Mouse (Mus musculus) hindbrain, postnatal 0 days (tissue): ENCODE data around the gene D17H6S53E. TPM values are rescaled to one million over a fixed set of nuclear protein-coding genes. Genes with fewer than 3 reads are reported as not detected.

ENCODE experiments used
- ATAC-seq: fragments of 200-750 bp; cut with Nextera tagmentation; 2 replicates; pipeline ENCODE4 v1.8.0; 2017; ENCODE audit warnings: mild to moderate bottlenecking, moderate TSS enrichment, moderate library complexity
- DNase-seq: peaks from one replicate; pipeline ENCODE4 v3.0.0-alpha.2; 2015; ENCODE audit warnings: low spot score
- H3K27ac ChIP-seq: fragments of 300-500 bp; sonication (generic); 2 replicates; pipeline ENCODE4 v1.5.1; 2014; ENCODE audit warnings: mild to moderate bottlenecking
- H3K27me3 ChIP-seq: fragments of 300-500 bp; sonication (generic); 2 replicates; pipeline ENCODE4 v1.6.1; 2014; ENCODE audit warnings: low read length, mixed read lengths; ENCODE audit not compliant: insufficient read depth
- H3K36me3 ChIP-seq: fragments of 300-500 bp; sonication (generic); 2 replicates; pipeline ENCODE4 v1.6.1; 2014; ENCODE audit warnings: low read length, mixed read lengths; ENCODE audit not compliant: insufficient read depth
- H3K4me1 ChIP-seq: fragments of 300-500 bp; sonication (generic); 2 replicates; pipeline ENCODE4 v1.6.1; 2014; ENCODE audit warnings: antibody characterized with exemption, low read length, mixed read lengths; ENCODE audit not compliant: insufficient read depth
- H3K4me2 ChIP-seq: fragments of 300-500 bp; sonication (generic); 2 replicates; pipeline ENCODE4 v1.6.1; 2014; ENCODE audit warnings: low read depth, mild to moderate bottlenecking, low read length, moderate library complexity, mixed read lengths
- H3K4me3 ChIP-seq: fragments of 300-500 bp; sonication (generic); 2 replicates; pipeline ENCODE4 v1.5.1; 2014; ENCODE audit warnings: low read length
- H3K9ac ChIP-seq: fragments of 300-500 bp; sonication (generic); replicated peaks from 2 replicates; pipeline ENCODE4 v1.6.1; 2014; ENCODE audit warnings: mild to moderate bottlenecking, low read length, moderate library complexity, mixed read lengths
- H3K9me3 ChIP-seq: fragments of 300-500 bp; sonication (generic); 2 replicates; pipeline ENCODE4 v1.6.1; 2016; ENCODE audit warnings: low read length, mixed read lengths
- CTCF ChIP-seq: IDR thresholded peaks from 2 replicates; pipeline ENCODE4 v1.5.1; 2016; ENCODE audit warnings: antibody characterized with exemption, control low read depth, low read depth
- WGBS: fragments of 180-500 bp; shearing (Covaris S2); extraction: QIAGEN DNeasy Blood & Tissue Kit; methylation state at CpG from one replicate; pipeline ENCODE4 v1.1.7; 2014; 5-methylcytosine and 5-hydroxymethylcytosine counted together
- polyA plus RNA-seq: library from polyadenylated mRNA; unstranded; fragments of >200 nt; fragmentation: Nextera tagmentation; extraction: Ambion mirVana; gene quantifications from 2 replicates; pipeline ENCODE4 v1.2.1, GENCODE M21; 2015
- total RNA-seq: library from RNA; depleted of rRNA; stranded (reverse); fragments of >200 nt; gene quantifications from 2 replicates; pipeline ENCODE4 v1.2.3, GENCODE M21; 2014; rRNA removed

Gene D17H6S53E
- total and polyA plus RNA-seq, 2 experiments from 2014 or later: 9.4 to 14.0 TPM

- Histone ChIP-seq H3K9ac (no peak overlapping the region), H3K4me2 (no peak overlapping the region), H3K4me1 (no peaks in the 10 kb centered on the region), H3K9me3 (no peaks in the 10 kb centered on the region), H3K36me3 (no peaks in the 10 kb centered on the region), H3K27me3 (no peaks in the 10 kb centered on the region), H3K4me3 (no peak overlapping the region), H3K27ac (no peak overlapping the region)
- DNase-seq (no peak), ATAC-seq (no peak)
- no peak for TF ChIP-seq CTCF
- 71% methylated on average over 8 of the region's 8 CpGs for WGBS
Observed at GRCm38 (mm10) chr17:35174201-35174977, 48.2 kb downstream of the D17H6S53E start.

GRCm38 (mm10) chr17:35175382-35175781 is 49.2 kb downstream of the D17H6S53E start:
- Histone ChIP-seq H3K9me3 (no peaks in the 10 kb centered on the region), H3K4me3 (no peak overlapping the region), H3K36me3 (no peaks in the 10 kb centered on the region), H3K4me1 (no peaks in the 10 kb centered on the region), H3K27me3 (no peaks in the 10 kb centered on the region), H3K9ac (no peak overlapping the region), H3K4me2 (no peak overlapping the region), H3K27ac (no peak overlapping the region)
- no peak for TF ChIP-seq CTCF
- no peak for DNase-seq
- WGBS: 75% methylated on average over 6 of the region's 6 CpGs
- no peak for ATAC-seq

DNA sequence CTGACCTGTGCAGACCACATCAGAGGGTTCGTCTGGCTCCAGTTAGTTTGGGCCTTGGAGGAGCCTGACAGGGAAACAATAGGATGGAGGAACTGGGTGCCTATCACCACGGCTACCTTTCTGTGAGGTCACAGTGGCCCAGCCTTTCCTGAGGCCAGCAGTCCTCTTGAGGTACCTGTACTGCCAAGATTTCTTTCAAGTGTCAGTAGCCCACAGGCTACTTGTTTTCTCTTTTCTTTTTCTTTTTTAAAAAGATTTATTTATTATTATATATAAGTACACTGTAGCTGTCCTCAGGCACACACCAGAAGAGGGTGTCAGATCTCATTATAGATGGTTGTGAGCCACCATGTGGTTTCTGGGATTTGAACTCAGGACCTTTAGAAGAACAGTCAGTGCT is 49.8 kb downstream of the D17H6S53E start, which contains the start of gene Aif1:
Aif1 (minus strand) TSS at position 101 of the 400 bp plus-strand sequence.
- Histone ChIP-seq H3K36me3 (no peaks in the 10 kb centered on the region), H3K9ac (no peak within 1 kb of the TSS), H3K4me1 (no peaks in the 10 kb centered on the region), H3K4me2 (no peak within 1 kb of the TSS), H3K4me3 (no peak within 1 kb of the TSS), H3K9me3 (no peaks in the 10 kb centered on the region), H3K27me3 (no peaks in the 10 kb centered on the region), H3K27ac (no peak within 1 kb of the TSS)
- ATAC-seq (no peak), DNase-seq (no peak)
- WGBS: 41% methylated on average over 2 of the region's 2 CpGs
- no peak for TF ChIP-seq CTCF

Other genes starting within 250 kb of the D17H6S53E start
Only the 30 nearest of the 42 such genes appear.
- 35.5 and 43.1 TPM in 2 replicates for gene Lsm2, start 144.5 kb upstream of the D17H6S53E start, total RNA-seq
- gene Lsm2, start 144.5 kb upstream of the D17H6S53E start, polyA plus RNA-seq: 106 and 110 TPM in 2 replicates
- 128 TPM in 2 replicates for gene Vars, start 125.4 kb upstream of the D17H6S53E start, total RNA-seq
- 39.9 and 41.7 TPM in 2 replicates for gene Vars, start 125.4 kb upstream of the D17H6S53E start, polyA plus RNA-seq
- 0.68 and 1.2 TPM in 2 replicates for gene Vwa7, start 109.8 kb upstream of the D17H6S53E start, total RNA-seq
- gene Vwa7, start 109.8 kb upstream of the D17H6S53E start, polyA plus RNA-seq: 0.11 and 0.18 TPM in 2 replicates
- gene Sapcd1, start 98.4 kb upstream of the D17H6S53E start, total RNA-seq: 0.65 and 2.1 TPM in 2 replicates
- 2.4 and 2.7 TPM in 2 replicates for gene Sapcd1, start 98.4 kb upstream of the D17H6S53E start, polyA plus RNA-seq
- gene Msh5, start 79.6 kb upstream of the D17H6S53E start, total RNA-seq: 1.1 and 6.4 TPM in 2 replicates
- 2.2 and 3.1 TPM in 2 replicates for gene Msh5, start 79.6 kb upstream of the D17H6S53E start, polyA plus RNA-seq
- 56.9 and 59.5 TPM in 2 replicates for gene Clic1, start 76.4 kb upstream of the D17H6S53E start, total RNA-seq
- 81.9 and 88.5 TPM in 2 replicates for gene Clic1, start 76.4 kb upstream of the D17H6S53E start, polyA plus RNA-seq
- 216 and 228 TPM in 2 replicates for gene Ddah2, start 67.3 kb upstream of the D17H6S53E start, total RNA-seq
- 322 and 331 TPM in 2 replicates for gene Ddah2, start 67.3 kb upstream of the D17H6S53E start, polyA plus RNA-seq
- gene Ly6g6c, start 61.0 kb upstream of the D17H6S53E start, total RNA-seq: not detected in 2 replicates
- not detected in 2 replicates for gene Ly6g6c, start 61.0 kb upstream of the D17H6S53E start, polyA plus RNA-seq
- gene Mpig6b, start 60.2 kb upstream of the D17H6S53E start, total RNA-seq: not detected in 2 replicates
- 0.18 TPM in 2 replicates for gene Mpig6b, start 60.2 kb upstream of the D17H6S53E start, polyA plus RNA-seq
- not detected in 2 replicates for gene Ly6g6e, start 49.5 kb upstream of the D17H6S53E start, total RNA-seq
- gene Ly6g6e, start 49.5 kb upstream of the D17H6S53E start, polyA plus RNA-seq: 0.44 TPM in 1 of 2 replicates, not detected in the other
- gene Ly6g6d, start 48.3 kb upstream of the D17H6S53E start, total RNA-seq: 0.78 TPM in 1 of 2 replicates, not detected in the other
- gene Ly6g6d, start 48.3 kb upstream of the D17H6S53E start, polyA plus RNA-seq: 1.3 and 1.9 TPM in 2 replicates
- not detected in 2 replicates for gene Ly6g6f, start 40.8 kb upstream of the D17H6S53E start, total RNA-seq
- 0.26 TPM in 1 of 2 replicates, not detected in the other for gene Ly6g6f, start 40.8 kb upstream of the D17H6S53E start, polyA plus RNA-seq
- 129 and 158 TPM in 2 replicates for gene Abhd16a, start 37.1 kb upstream of the D17H6S53E start, total RNA-seq
- 121 TPM in 2 replicates for gene Abhd16a, start 37.1 kb upstream of the D17H6S53E start, polyA plus RNA-seq
- not detected in 2 replicates for gene Ly6g5c, start 18.1 kb upstream of the D17H6S53E start, total RNA-seq
- gene Ly6g5c, start 18.1 kb upstream of the D17H6S53E start, polyA plus RNA-seq: not detected in 2 replicates
- 1.7 and 2.0 TPM in 2 replicates for gene Ly6g5b, start 10.9 kb upstream of the D17H6S53E start, total RNA-seq
- gene Ly6g5b, start 10.9 kb upstream of the D17H6S53E start, polyA plus RNA-seq: 0.76 and 1.2 TPM in 2 replicates
- 13.1 and 14.1 TPM in 2 replicates for gene Gpank1, start 4.9 kb upstream of the D17H6S53E start, total RNA-seq
- 18.1 and 19.1 TPM in 2 replicates for gene Gpank1, start 4.9 kb upstream of the D17H6S53E start, polyA plus RNA-seq
- 257 and 289 TPM in 2 replicates for gene Csnk2b, start 4.3 kb upstream of the D17H6S53E start, total RNA-seq
- 332 and 350 TPM in 2 replicates for gene Csnk2b, start 4.3 kb upstream of the D17H6S53E start, polyA plus RNA-seq
- 0.37 TPM in 1 of 2 replicates, not detected in the other for gene Apom, start 5.7 kb downstream of the D17H6S53E start, total RNA-seq
- gene Apom, start 5.7 kb downstream of the D17H6S53E start, polyA plus RNA-seq: 0.35 TPM in 1 of 2 replicates, not detected in the other
- gene Bag6, start 8.8 kb downstream of the D17H6S53E start, total RNA-seq: 320 and 368 TPM in 2 replicates
- 50.0 and 55.8 TPM in 2 replicates for gene Bag6, start 8.8 kb downstream of the D17H6S53E start, polyA plus RNA-seq
- gene Prrc2a, start 38.5 kb downstream of the D17H6S53E start, total RNA-seq: 218 and 223 TPM in 2 replicates
- gene Prrc2a, start 38.5 kb downstream of the D17H6S53E start, polyA plus RNA-seq: 92.6 and 99.2 TPM in 2 replicates
- gene Aif1, start 49.7 kb downstream of the D17H6S53E start, total RNA-seq: 0.21 and 2.4 TPM in 2 replicates
- 9.5 and 10.9 TPM in 2 replicates for gene Aif1, start 49.7 kb downstream of the D17H6S53E start, polyA plus RNA-seq
- gene Lst1, start 62.1 kb downstream of the D17H6S53E start, total RNA-seq: 10.8 and 25.0 TPM in 2 replicates
- 8.0 and 8.7 TPM in 2 replicates for gene Lst1, start 62.1 kb downstream of the D17H6S53E start, polyA plus RNA-seq
- gene Ltb, start 68.1 kb downstream of the D17H6S53E start, total RNA-seq: 1.6 TPM in 1 of 2 replicates, not detected in the other
- gene Ltb, start 68.1 kb downstream of the D17H6S53E start, polyA plus RNA-seq: 1.2 and 1.8 TPM in 2 replicates
- gene Tnf, start 75.6 kb downstream of the D17H6S53E start, total RNA-seq: 0.18 and 0.52 TPM in 2 replicates
- 0.09 TPM in 1 of 2 replicates, not detected in the other for gene Tnf, start 75.6 kb downstream of the D17H6S53E start, polyA plus RNA-seq
- 0.47 TPM in 1 of 2 replicates, not detected in the other for gene Lta, start 79.0 kb downstream of the D17H6S53E start, total RNA-seq
- gene Lta, start 79.0 kb downstream of the D17H6S53E start, polyA plus RNA-seq: 0.85 and 1.3 TPM in 2 replicates
- not detected in 2 replicates for gene Gm16181, start 94.5 kb downstream of the D17H6S53E start, total RNA-seq
- gene Gm16181, start 94.5 kb downstream of the D17H6S53E start, polyA plus RNA-seq: 0.40 TPM in 1 of 2 replicates, not detected in the other
- gene Atp6v1g2, start 107.3 kb downstream of the D17H6S53E start, total RNA-seq: 91.0 and 114 TPM in 2 replicates
- gene Atp6v1g2, start 107.3 kb downstream of the D17H6S53E start, polyA plus RNA-seq: 180 and 183 TPM in 2 replicates
- gene Nfkbil1, start 109.4 kb downstream of the D17H6S53E start, total RNA-seq: 15.5 and 15.9 TPM in 2 replicates
- gene Nfkbil1, start 109.4 kb downstream of the D17H6S53E start, polyA plus RNA-seq: 11.4 and 12.9 TPM in 2 replicates
- 259 and 266 TPM in 2 replicates for gene Ddx39b, start 115.4 kb downstream of the D17H6S53E start, total RNA-seq
- 326 and 341 TPM in 2 replicates for gene Ddx39b, start 115.4 kb downstream of the D17H6S53E start, polyA plus RNA-seq
- 74.3 and 83.8 TPM in 2 replicates for gene H2-D1, start 136.4 kb downstream of the D17H6S53E start, total RNA-seq
- 141 and 146 TPM in 2 replicates for gene H2-D1, start 136.4 kb downstream of the D17H6S53E start, polyA plus RNA-seq